Mouse (Mus musculus) cerebellum, adult 2 months (tissue): ENCODE measurements around the gene Olfr1275. TPM values are rescaled to one million over a fixed set of nuclear protein-coding genes. Genes with fewer than 3 reads are reported as not detected.

Experiments used
- DNase-seq, 2 experiments: peaks; one replicate each; pipeline ENCODE4 v3.0.0; 2021
- H3K27ac ChIP-seq: fragments of 200-500 bp; 2 replicates; pipeline ENCODE4 v1.5.1; 2012; ENCODE audit warnings: low read length, control low read depth, inconsistent platforms; ENCODE audit not compliant: insufficient read depth
- H3K27me3 ChIP-seq: fragments of 200-500 bp; 2 replicates; pipeline ENCODE4 v1.6.1; 2012; ENCODE audit warnings: inconsistent platforms, mild to moderate bottlenecking, low read length, moderate library complexity; ENCODE audit not compliant: control insufficient read depth, insufficient read depth
- H3K4me1 ChIP-seq: fragments of 200-500 bp; 2 replicates; pipeline ENCODE4 v1.6.1; 2011; ENCODE audit warnings: low read length; ENCODE audit not compliant: control insufficient read depth, insufficient read depth
- H3K4me3 ChIP-seq: fragments of 200-500 bp; replicated peaks from 2 replicates; pipeline ENCODE3; 2011; ENCODE audit warnings: mild to moderate bottlenecking, low read depth, low read length, control low read depth; ENCODE audit not compliant: insufficient read depth
- CTCF ChIP-seq: fragments of 200-500 bp; IDR thresholded peaks from 2 replicates; pipeline ENCODE4 v1.5.1; 2011; ENCODE audit warnings: low read depth, mild to moderate bottlenecking, control low read depth, low read length, moderate library complexity, borderline replicate concordance; ENCODE audit not compliant: insufficient read depth
- POLR2A ChIP-seq: fragments of 200-500 bp; IDR thresholded peaks from 2 replicates; pipeline ENCODE4 v1.6.1; 2011; ENCODE audit warnings: low read length, control low read depth, borderline replicate concordance; ENCODE audit not compliant: insufficient read depth
- WGBS: fragments of 180-500 bp; shearing (Covaris S2); methylation state at CpG from one replicate; pipeline ENCODE4 v1.1.7; 2018; 5-methylcytosine and 5-hydroxymethylcytosine counted together
- polyA plus RNA-seq: library from polyadenylated mRNA; depleted of rRNA; stranded (reverse); fragments of >200 nt; gene quantifications from 2 replicates; pipeline ENCODE4 v1.2.3, GENCODE M21; 2012; rRNA removed

Gene Olfr1275
- not detected in 2 replicates for polyA plus RNA-seq

- no peaks in the 10 kb centered on the region for H3K27me3 ChIP-seq
- 71% methylated on average over 1 of the region's 1 CpGs for WGBS
- no peak for DNase-seq
- no peaks in the 10 kb centered on the region for H3K4me1 ChIP-seq
- H3K4me3 ChIP-seq, result no peak within 1 kb of the TSS
- TF ChIP-seq CTCF, result no peak
- H3K27ac ChIP-seq, result no peak within 1 kb of the TSS
Measured at GRCm38 (mm10) chr2:111235186-111235585, at the start of gene Olfr1275. TSS of gene Olfr1275 (minus strand) at chr2:111235286.

- Histone ChIP-seq H3K27me3 (no peaks in the 10 kb centered on the region), H3K4me3 (no peak within 1 kb of the TSS), H3K27ac (no peak within 1 kb of the TSS), H3K4me1 (no peaks in the 10 kb centered on the region)
- DNase-seq, result no peak
- TF ChIP-seq CTCF, result no peak
- TF ChIP-seq POLR2A, result no peak
- WGBS, result 76% methylated on average over 2 of the region's 2 CpGs
Measured at GRCm38 (mm10) chr2:111274006-111274405, 38.9 kb upstream of the Olfr1275 start, which contains the start of gene Olfr1277. TSS of gene Olfr1277 (minus strand) at chr2:111274106.

GRCm38 (mm10) chr2:111254216-111254615 lies 19.1 kb upstream of the Olfr1275 start, which contains the start of gene Olfr1276:
TSS of gene Olfr1276 (plus strand) at chr2:111254516.
- no peak for DNase-seq
- H3K4me3 ChIP-seq, result no peak within 1 kb of the TSS
- TF ChIP-seq CTCF, result no peak
- TF ChIP-seq POLR2A, result no peak
- H3K27ac ChIP-seq, result no peak within 1 kb of the TSS
- H3K4me1 ChIP-seq, result no peaks in the 10 kb centered on the region
- H3K27me3 ChIP-seq, result no peaks in the 10 kb centered on the region

- Histone ChIP-seq H3K4me3 (no peak within 1 kb of the TSS), H3K27ac (no peak within 1 kb of the TSS), H3K27me3 (no peaks in the 10 kb centered on the region), H3K4me1 (no peaks in the 10 kb centered on the region)
- no peak for DNase-seq
- 81% methylated on average over 6 of the region's 6 CpGs for WGBS
- TF ChIP-seq CTCF (no peak), POLR2A (no peak)
Measured at GRCm38 (mm10) chr2:111229502-111229901, 5.6 kb downstream of the Olfr1275 start, which contains the start of gene 4930430A15Rik. TSS of gene 4930430A15Rik (minus strand) at chr2:111229602.

GRCm38 (mm10) chr2:111182068-111182467 lies 53.0 kb downstream of the Olfr1275 start:
- H3K27me3 ChIP-seq, result no peaks in the 10 kb centered on the region
- no peaks in the 10 kb centered on the region for H3K4me1 ChIP-seq
- DNase-seq, result no peak
- TF ChIP-seq POLR2A (no peak), CTCF (no peak)
- H3K27ac ChIP-seq, result no peak overlapping the region
- 94% methylated on average over 11 of the region's 11 CpGs for WGBS
- H3K4me3 ChIP-seq, result no peak overlapping the region

Other genes with a start within 250 kb of the Olfr1275 start
- gene Gm13941, start 129.3 kb downstream of the Olfr1275 start, polyA plus RNA-seq, result not detected in 2 replicates
- gene Gm15130, start 82.3 kb downstream of the Olfr1275 start, polyA plus RNA-seq, result not detected in 2 replicates
- not detected in 2 replicates for gene 4930430A15Rik, start 5.7 kb downstream of the Olfr1275 start, polyA plus RNA-seq
- gene Olfr1276, start 19.2 kb upstream of the Olfr1275 start, polyA plus RNA-seq, result 0.03 TPM in 1 of 2 replicates, not detected in the other
- not detected in 2 replicates for gene Olfr1277, start 38.8 kb upstream of the Olfr1275 start, polyA plus RNA-seq
- not detected in 2 replicates for gene Olfr1278, start 54.9 kb upstream of the Olfr1275 start, polyA plus RNA-seq
- gene Olfr1279, start 65.3 kb upstream of the Olfr1275 start, polyA plus RNA-seq, result not detected in 2 replicates
- gene Olfr1280, start 78.7 kb upstream of the Olfr1275 start, polyA plus RNA-seq, result not detected in 2 replicates
- gene Olfr1281, start 91.2 kb upstream of the Olfr1275 start, polyA plus RNA-seq, result not detected in 2 replicates
- not detected in 2 replicates for gene Olfr1282, start 100.8 kb upstream of the Olfr1275 start, polyA plus RNA-seq
- not detected in 2 replicates for gene Olfr1283, start 131.5 kb upstream of the Olfr1275 start, polyA plus RNA-seq
- gene Olfr1284, start 140.2 kb upstream of the Olfr1275 start, polyA plus RNA-seq, result not detected in 2 replicates
- not detected in 2 replicates for gene Olfr1286, start 187.8 kb upstream of the Olfr1275 start, polyA plus RNA-seq
- not detected in 2 replicates for gene Olfr1287, start 213.9 kb upstream of the Olfr1275 start, polyA plus RNA-seq
- gene Olfr1288, start 238.8 kb upstream of the Olfr1275 start, polyA plus RNA-seq, result not detected in 2 replicates
- gene Olfr1289, start 245.5 kb upstream of the Olfr1275 start, polyA plus RNA-seq, result not detected in 2 replicates